Mouse (Mus musculus) large intestine, adult 2 months (tissue): ENCODE data around the gene Mpc2. TPM values are rescaled to one million over a fixed set of nuclear protein-coding genes. Genes with fewer than 3 reads are reported as not detected.

Experiments used
- DNase-seq: peaks from one replicate; pipeline ENCODE4 v3.0.0-alpha.2; 2012; ENCODE audit warnings: low read depth, low spot score
- WGBS: fragments of 180-500 bp; shearing (Covaris S2); methylation state at CpG from one replicate; pipeline ENCODE4 v1.1.7; 2018; 5-methylcytosine and 5-hydroxymethylcytosine counted together
- polyA plus RNA-seq: library from polyadenylated mRNA; depleted of rRNA; stranded (reverse); fragments of >200 nt; gene quantifications from 2 replicates; pipeline ENCODE4 v1.2.3, GENCODE M21; 2012; rRNA removed

The Mpc2 gene
- polyA plus RNA-seq: 65.4 and 71.8 TPM in 2 replicates

GRCm38 (mm10) chr1:165460360-165460800, at the start of gene Mpc2, which contains the start of gene Dcaf6:
Gene Mpc2 (plus strand): TSS chr1:165460637.
Gene Dcaf6 (minus strand): TSS chr1:165460475.
- under 1% methylated on average over 37 of the region's 37 CpGs for WGBS
- peak; percentile 95 for DNase-seq

DNA sequence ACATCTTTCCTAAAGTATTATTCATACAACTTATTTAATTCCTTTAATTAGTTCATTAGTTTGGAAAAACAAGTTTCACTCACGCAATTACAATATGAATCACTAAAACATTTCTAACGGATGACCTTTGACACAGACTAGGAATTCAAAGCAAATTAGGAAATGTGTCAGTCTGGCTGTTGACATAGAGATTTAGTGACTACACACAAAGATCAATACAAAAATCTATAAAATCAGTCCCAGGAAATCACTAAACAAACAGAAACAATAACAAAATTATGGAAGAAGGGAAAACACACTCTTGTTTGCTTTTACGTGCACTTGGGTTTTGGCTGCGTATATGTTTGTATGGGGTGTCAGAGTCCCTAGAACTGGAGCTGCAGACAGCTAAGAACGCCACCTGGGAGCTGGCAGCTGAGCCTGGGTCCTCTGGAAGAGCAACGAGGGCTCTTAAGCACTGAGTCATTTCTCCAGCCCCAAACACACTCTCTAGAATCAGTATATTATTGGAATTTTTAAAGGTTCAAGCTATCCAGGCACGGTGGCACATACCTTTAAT, 39.0 kb upstream of the Mpc2 start:
- no peak for DNase-seq
- WGBS: 75% methylated on average over 7 of the region's 7 CpGs

DNA sequence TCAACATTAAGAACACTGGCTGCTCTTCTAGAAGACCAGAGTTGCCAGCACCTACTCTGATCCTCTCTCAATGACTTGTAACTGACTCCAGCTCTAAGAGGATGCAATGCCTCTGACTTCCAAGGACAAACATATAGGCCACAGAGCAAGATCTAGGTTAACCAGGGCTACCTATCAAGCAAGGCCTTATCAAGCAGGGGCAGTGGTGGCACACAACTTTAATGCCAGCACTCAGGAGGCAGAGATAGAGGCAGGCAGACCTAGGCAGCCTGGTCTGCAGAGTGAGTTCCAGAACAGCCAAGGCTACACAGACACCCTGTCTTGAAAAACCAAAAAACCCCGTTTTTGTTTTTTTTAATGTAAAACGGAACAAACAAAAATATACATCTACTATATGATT, 34.2 kb upstream of the Mpc2 start:
- 94% methylated on average over 2 of the region's 2 CpGs for WGBS
- DNase-seq: no peak

GRCm38 (mm10) chr1:165432883-165433282, 27.6 kb upstream of the Mpc2 start:
- no peak for DNase-seq
- 75% methylated on average over 1 of the region's 1 CpGs for WGBS

- no peak for DNase-seq
- 100% methylated on average over 1 of the region's 1 CpGs for WGBS
Observed at GRCm38 (mm10) chr1:165438289-165439021, 22.0 kb upstream of the Mpc2 start.

GRCm38 (mm10) chr1:165440788-165441187, 19.6 kb upstream of the Mpc2 start:
- WGBS: 86% methylated on average over 3 of the region's 3 CpGs

GRCm38 (mm10) chr1:165441201-165441600, 19.2 kb upstream of the Mpc2 start:
- DNase-seq: no peak

More at GRCm38 (mm10) chr1:165440788-165441187, 19.6 kb upstream of the Mpc2 start:
- DNase-seq: no peak

DNA sequence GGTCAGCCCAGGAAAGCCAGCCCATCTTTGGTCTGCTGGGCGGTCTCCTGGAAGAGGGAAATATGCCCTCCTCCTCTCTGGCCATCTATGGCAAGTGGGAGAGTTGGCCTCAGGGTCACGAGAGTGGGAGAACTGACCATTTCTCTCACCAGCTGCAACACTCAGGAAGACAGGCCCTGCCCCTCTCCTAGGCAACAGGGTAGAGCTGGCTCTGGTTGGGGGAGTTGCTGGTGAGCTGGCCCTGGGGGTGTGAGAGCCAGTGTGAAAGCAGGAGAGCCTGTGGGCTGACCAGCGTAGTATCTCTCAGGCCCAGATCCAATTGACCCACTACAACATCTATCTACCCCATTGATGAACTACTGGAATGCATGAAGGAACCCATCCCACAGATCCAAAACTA, 18.7 kb upstream of the Mpc2 start:
- 86% methylated on average over 3 of the region's 3 CpGs for WGBS
- no peak for DNase-seq

GRCm38 (mm10) chr1:165459041-165459502, 1.4 kb upstream of the Mpc2 start:
- whole genome bisulfite sequencing: 10% methylated on average over 7 of the region's 7 CpGs
- DNase-seq: no peak

DNA sequence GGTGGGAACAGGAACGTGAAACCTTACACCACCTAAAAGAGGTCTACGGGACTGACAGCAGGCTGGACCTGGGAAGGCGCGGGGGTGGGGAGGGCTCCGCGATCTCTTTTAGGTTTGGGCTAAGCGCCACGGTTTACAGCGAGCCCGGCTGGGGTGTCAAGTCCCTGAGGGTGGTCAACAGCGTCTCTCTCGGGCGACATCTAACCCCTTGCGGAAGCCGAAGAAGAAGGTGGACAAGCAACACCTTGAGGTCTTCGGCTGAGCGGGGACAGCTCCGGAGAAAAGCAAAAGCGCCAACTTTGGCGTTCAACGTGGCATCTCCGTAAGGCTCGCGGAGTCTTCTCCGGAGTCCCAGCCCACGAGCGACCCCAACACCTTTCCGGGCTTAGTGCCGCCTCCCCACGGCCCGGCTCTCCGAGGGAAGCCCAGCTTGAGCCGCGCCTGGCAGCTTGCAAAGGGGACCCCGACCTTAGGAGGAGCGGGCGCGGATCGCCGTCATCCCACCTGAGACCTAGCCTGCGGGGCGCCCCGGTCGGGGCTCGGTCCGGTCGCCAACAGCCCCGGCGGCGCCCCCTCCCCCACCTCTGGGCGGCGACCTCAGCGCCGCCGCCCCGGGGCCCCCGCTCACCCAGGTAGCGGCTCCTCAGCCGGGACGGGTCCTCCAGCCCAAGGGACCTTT, 795 bp upstream of the Mpc2 start:
- under 1% methylated on average over 59 of the region's 60 CpGs for WGBS
- no peak for DNase-seq

DNA sequence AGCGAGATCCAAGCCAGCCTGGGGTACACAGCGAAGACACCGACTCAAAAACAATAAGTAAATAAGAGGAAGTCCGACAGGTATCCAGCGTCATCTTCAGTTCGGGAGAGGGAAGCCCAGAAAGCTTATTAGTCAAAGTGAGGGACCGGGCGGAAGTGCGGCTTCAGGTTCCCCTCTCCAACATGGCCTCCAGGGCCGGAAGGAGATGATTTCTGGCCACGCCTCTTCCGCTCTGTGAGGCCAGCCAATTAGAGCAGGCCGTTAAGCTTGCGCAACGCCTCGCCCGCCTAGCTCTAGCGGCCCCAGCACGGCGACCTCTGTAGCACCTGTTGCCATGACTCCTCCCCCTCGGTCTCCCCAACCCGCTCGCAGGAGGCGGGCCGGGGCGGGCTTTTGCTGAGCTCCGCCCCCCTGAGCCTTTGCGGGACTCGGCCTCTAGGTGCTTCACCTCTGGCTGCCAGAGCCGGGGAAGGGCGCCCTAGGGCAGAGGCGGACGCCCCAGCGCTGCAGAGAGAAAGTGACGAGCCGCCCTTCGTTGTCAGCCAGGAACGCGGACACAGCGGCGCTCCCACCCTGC, 452 bp downstream of the Mpc2 start:
- DNase-seq: peak; percentile 96
- under 1% methylated on average over 41 of the region's 41 CpGs for WGBS

GRCm38 (mm10) chr1:165461681-165462080, 1.2 kb downstream of the Mpc2 start:
- under 1% methylated on average over 9 of the region's 9 CpGs for WGBS
- DNase-seq: no peak

- DNase-seq: no peak
- WGBS: 21% methylated on average over 1 of the region's 1 CpGs
Observed at GRCm38 (mm10) chr1:165462861-165463260, 2.4 kb downstream of the Mpc2 start.

GRCm38 (mm10) chr1:165464574-165464973, 4.1 kb downstream of the Mpc2 start:
- WGBS: 63% methylated on average over 3 of the region's 3 CpGs
- no peak for DNase-seq

- DNase-seq: no peak
Observed at GRCm38 (mm10) chr1:165468971-165469370, 8.5 kb downstream of the Mpc2 start.

GRCm38 (mm10) chr1:165469717-165470116, 9.3 kb downstream of the Mpc2 start:
- no peak for DNase-seq

DNA sequence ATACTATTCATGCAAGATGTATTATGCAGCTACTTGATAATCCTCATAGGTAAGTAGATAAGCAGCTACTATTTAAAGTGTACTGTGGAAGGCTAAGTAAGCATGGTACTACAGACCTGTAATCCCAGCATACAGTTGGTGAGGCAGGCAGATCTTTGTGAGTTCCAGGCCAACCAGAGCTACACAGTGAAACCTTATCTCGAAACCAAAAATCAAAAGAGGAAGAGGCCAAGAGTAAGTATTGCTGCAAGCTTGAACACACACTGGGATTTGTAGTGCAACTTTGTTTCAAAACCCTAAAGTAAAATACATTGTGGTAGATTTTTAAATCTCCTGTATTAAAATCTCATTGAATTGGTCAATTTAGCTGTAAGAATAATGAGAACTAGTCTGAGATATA, 11.1 kb downstream of the Mpc2 start:
- WGBS: 91% methylated on average over 1 of the region's 1 CpGs
- DNase-seq: no peak

GRCm38 (mm10) chr1:165484688-165485233, 24.3 kb downstream of the Mpc2 start, which contains the start of gene Adcy10:
Gene Adcy10 (plus strand): TSS chr1:165485183.
- WGBS: 89% methylated on average over 8 of the region's 8 CpGs
- no peak for DNase-seq

- DNase-seq: no peak
- 87% methylated on average over 2 of the region's 2 CpGs for WGBS
Observed at GRCm38 (mm10) chr1:165486108-165486507, 25.7 kb downstream of the Mpc2 start.

DNA sequence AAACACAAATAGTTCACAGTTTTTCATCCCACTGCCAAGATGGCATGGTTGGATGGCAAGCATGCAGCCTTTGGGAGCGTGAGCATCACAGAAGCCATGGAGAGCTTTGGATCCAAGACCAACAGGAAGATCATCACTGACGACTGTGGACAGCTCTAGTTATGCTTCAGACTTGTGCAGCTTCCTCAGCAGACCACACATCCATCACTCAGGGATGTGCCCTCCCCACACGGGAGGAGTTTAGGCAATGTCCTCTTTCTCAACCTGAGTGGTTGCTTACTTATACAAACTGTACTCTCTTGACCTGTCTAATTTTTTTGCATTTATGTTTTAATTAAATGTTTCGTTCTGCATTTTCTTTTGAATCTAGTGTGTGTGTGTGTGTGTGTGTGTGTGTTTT, 28.8 kb downstream of the Mpc2 start:
- 82% methylated on average over 4 of the region's 4 CpGs for WGBS
- no peak for DNase-seq
